Mouse (Mus musculus) midbrain, embryonic 11.5 days (tissue): ENCODE data around the gene Iqsec2. TPM values are rescaled to one million over a fixed set of nuclear protein-coding genes. Genes with fewer than 3 reads are reported as not detected.

Experiments used
- ATAC-seq: fragments of 200-750 bp; cut with Nextera tagmentation; 2 replicates; pipeline ENCODE4 v1.8.0; 2017; ENCODE audit warnings: moderate TSS enrichment, moderate library complexity; ENCODE audit not compliant: low FRiP score
- DNase-seq: peaks from one replicate; pipeline ENCODE4 v3.0.0; 2015; ENCODE audit warnings: low spot score; ENCODE audit errors: missing footprints
- H3K27ac ChIP-seq: fragments of 300-500 bp; sonication (generic); 2 replicates; pipeline ENCODE4 v1.5.1; 2014; ENCODE audit warnings: low read depth, low read length
- H3K27me3 ChIP-seq: fragments of 300-500 bp; sonication (generic); 2 replicates; pipeline ENCODE4 v1.6.1; 2014; ENCODE audit warnings: mild to moderate bottlenecking, low read length, moderate library complexity, mixed read lengths; ENCODE audit not compliant: control insufficient read depth, insufficient read depth
- H3K36me3 ChIP-seq: fragments of 300-500 bp; sonication (generic); 2 replicates; pipeline ENCODE4 v1.6.1; 2014; ENCODE audit warnings: mild to moderate bottlenecking, low read length, moderate library complexity, mixed read lengths; ENCODE audit not compliant: control insufficient read depth, insufficient read depth
- H3K4me1 ChIP-seq: fragments of 300-500 bp; sonication (generic); 2 replicates; pipeline ENCODE4 v1.6.1; 2014; ENCODE audit warnings: low read length; ENCODE audit not compliant: control insufficient read depth, insufficient read depth
- H3K4me2 ChIP-seq: fragments of 300-500 bp; sonication (generic); 2 replicates; pipeline ENCODE4 v1.6.1; 2014; ENCODE audit warnings: mild to moderate bottlenecking, moderate library complexity
- H3K4me3 ChIP-seq: fragments of 300-500 bp; sonication (generic); 2 replicates; pipeline ENCODE4 v1.5.1; 2014; ENCODE audit warnings: low read depth, low read length
- H3K9ac ChIP-seq: fragments of 300-500 bp; sonication (generic); 2 replicates; pipeline ENCODE4 v1.6.1; 2014; ENCODE audit warnings: low read length
- H3K9me3 ChIP-seq: fragments of 300-500 bp; sonication (generic); 2 replicates; pipeline ENCODE4 v1.6.1; 2016; ENCODE audit warnings: low read length; ENCODE audit not compliant: control insufficient read depth
- WGBS: fragments of 180-500 bp; shearing (Covaris S2); extraction: QIAGEN DNeasy Blood & Tissue Kit; methylation state at CpG from one replicate; pipeline ENCODE4 v1.1.7; 2014; 5-methylcytosine and 5-hydroxymethylcytosine counted together
- polyA plus RNA-seq: library from polyadenylated mRNA; unstranded; fragments of >200 nt; fragmentation: Nextera tagmentation; extraction: Ambion mirVana; gene quantifications from 2 replicates; pipeline ENCODE4 v1.2.1, GENCODE M21; 2014

The Iqsec2 gene
- polyA plus RNA-seq, 1 experiment from 2014 or later = 1.8 TPM

GRCm38 (mm10) chrX:152147451-152148116 is 3.5 kb downstream of the Iqsec2 start:
- Histone ChIP-seq H3K27me3 (peaks cover 53% of the 10 kb centered on the region), H3K4me2 (no peak overlapping the region), H3K4me3 (no peak overlapping the region), H3K4me1 (no peaks in the 10 kb centered on the region), H3K9ac (no peak overlapping the region), H3K27ac (no peak overlapping the region), H3K9me3 (no peaks in the 10 kb centered on the region), H3K36me3 (no peaks in the 10 kb centered on the region)
- peak; percentile 80 for ATAC-seq
- 39% methylated on average over 5 of the region's 5 CpGs for WGBS
- peak; percentile 90 for DNase-seq

- 87% methylated on average over 5 of the region's 5 CpGs for WGBS
- H3K4me1 ChIP-seq = no peaks in the 10 kb centered on the region
- no peaks in the 10 kb centered on the region for H3K9me3 ChIP-seq
- ATAC-seq (no peak), DNase-seq (no peak)
- peaks cover 56% of the 10 kb centered on the region for H3K27me3 ChIP-seq
- H3K4me2 ChIP-seq = no peak overlapping the region
- no peak overlapping the region for H3K9ac ChIP-seq
- no peak overlapping the region for H3K4me3 ChIP-seq
- no peak overlapping the region for H3K27ac ChIP-seq
- H3K36me3 ChIP-seq = no peaks in the 10 kb centered on the region
These were observed 4.6 kb downstream of the Iqsec2 start for GRCm38 (mm10) chrX:152148706-152149105.

GRCm38 (mm10) chrX:152151709-152152108 is 7.6 kb downstream of the Iqsec2 start:
- Histone ChIP-seq H3K27me3 (peaks cover 41% of the 10 kb centered on the region), H3K9me3 (no peaks in the 10 kb centered on the region), H3K4me3 (no peak overlapping the region), H3K4me1 (no peaks in the 10 kb centered on the region), H3K36me3 (no peaks in the 10 kb centered on the region), H3K9ac (no peak overlapping the region), H3K4me2 (no peak overlapping the region), H3K27ac (no peak overlapping the region)
- peak; percentile 87 for DNase-seq
- peak; percentile 57; the same call in 1 of the 2 replicates for ATAC-seq
- 14% methylated on average over 6 of the region's 6 CpGs for WGBS

- no peak for ATAC-seq
- Histone ChIP-seq H3K4me2 (no peak overlapping the region), H3K36me3 (no peaks in the 10 kb centered on the region), H3K4me3 (no peak overlapping the region), H3K9ac (no peak overlapping the region), H3K27me3 (peaks cover 35% of the 10 kb centered on the region), H3K27ac (no peak overlapping the region), H3K4me1 (no peaks in the 10 kb centered on the region), H3K9me3 (no peaks in the 10 kb centered on the region)
- WGBS = 89% methylated on average over 3 of the region's 3 CpGs
- DNase-seq = no peak
These were observed 14.2 kb downstream of the Iqsec2 start for GRCm38 (mm10) chrX:152158294-152158693.

GRCm38 (mm10) chrX:152161404-152161803 is 17.3 kb downstream of the Iqsec2 start:
- Histone ChIP-seq H3K4me2 (no peak overlapping the region), H3K9me3 (no peaks in the 10 kb centered on the region), H3K36me3 (no peaks in the 10 kb centered on the region), H3K4me1 (no peaks in the 10 kb centered on the region), H3K9ac (no peak overlapping the region), H3K27ac (no peak overlapping the region), H3K4me3 (no peak overlapping the region), H3K27me3 (peaks cover 34% of the 10 kb centered on the region)
- WGBS = 88% methylated on average over 4 of the region's 4 CpGs
- no peak for ATAC-seq
- no peak for DNase-seq

GRCm38 (mm10) chrX:152164061-152164460 is 20.0 kb downstream of the Iqsec2 start:
- H3K9me3 ChIP-seq = no peaks in the 10 kb centered on the region
- no peak overlapping the region for H3K27ac ChIP-seq
- DNase-seq (no peak), ATAC-seq (no peak)
- H3K4me2 ChIP-seq = no peak overlapping the region
- H3K9ac ChIP-seq = no peak overlapping the region
- H3K4me3 ChIP-seq = no peak overlapping the region
- peaks cover 50% of the 10 kb centered on the region for H3K27me3 ChIP-seq
- H3K36me3 ChIP-seq = no peaks in the 10 kb centered on the region
- no peaks in the 10 kb centered on the region for H3K4me1 ChIP-seq

GRCm38 (mm10) chrX:152166161-152166560 is 22.1 kb downstream of the Iqsec2 start:
- peaks cover 3% of the 10 kb centered on the region for H3K4me1 ChIP-seq
- H3K36me3 ChIP-seq = no peaks in the 10 kb centered on the region
- no peak overlapping the region for H3K4me3 ChIP-seq
- H3K9me3 ChIP-seq = no peaks in the 10 kb centered on the region
- no peak overlapping the region for H3K27ac ChIP-seq
- no peak overlapping the region for H3K4me2 ChIP-seq
- no peak overlapping the region for H3K9ac ChIP-seq
- 84% methylated on average over 6 of the region's 6 CpGs for WGBS
- no peak for ATAC-seq
- peaks cover 58% of the 10 kb centered on the region for H3K27me3 ChIP-seq
- no peak for DNase-seq

GRCm38 (mm10) chrX:152168521-152168920 is 24.5 kb downstream of the Iqsec2 start:
- Histone ChIP-seq H3K9ac (no peak overlapping the region), H3K4me2 (no peak overlapping the region), H3K27ac (no peak overlapping the region), H3K36me3 (no peaks in the 10 kb centered on the region), H3K4me3 (no peak overlapping the region), H3K27me3 (peaks cover 70% of the 10 kb centered on the region), H3K4me1 (peaks cover 7% of the 10 kb centered on the region), H3K9me3 (no peaks in the 10 kb centered on the region)
- no peak for DNase-seq
- ATAC-seq = no peak
- 92% methylated on average over 1 of the region's 1 CpGs for WGBS

- H3K27me3 ChIP-seq = peaks cover 66% of the 10 kb centered on the region
- H3K27ac ChIP-seq = 0 out of 2 replicates have a peak overlapping the region, but pooled peaks have one; percentile 9
- H3K9ac ChIP-seq = 0 out of 2 replicates have a peak overlapping the region, but pooled peaks have one; percentile 16
- DNase-seq = peak; percentile 88
- no peaks in the 10 kb centered on the region for H3K36me3 ChIP-seq
- peaks cover 7% of the 10 kb centered on the region for H3K4me1 ChIP-seq
- no peak overlapping the region for H3K4me3 ChIP-seq
- no peaks in the 10 kb centered on the region for H3K9me3 ChIP-seq
- peak; percentile 91 for ATAC-seq
- H3K4me2 ChIP-seq = no peak overlapping the region
- WGBS = 77% methylated on average over 6 of the region's 6 CpGs
These were observed 27.3 kb downstream of the Iqsec2 start for GRCm38 (mm10) chrX:152171041-152172026.
